Mouse (Mus musculus) spleen, adult 2 months (tissue): ENCODE data around the gene Lmf1. TPM values are rescaled to one million over a fixed set of nuclear protein-coding genes. Genes with fewer than 3 reads are reported as not detected.

Experiments
- DNase-seq, 2 experiments: peaks; one replicate each; pipeline versions ENCODE4 v3.0.0 to v3.0.0-alpha.2; 2012 to 2021; ENCODE audit warnings: low spot score in 2 of 2, low read depth in 1 of 2
- H3K27ac ChIP-seq: fragments of 200-500 bp; 2 replicates; pipeline ENCODE4 v1.5.1; 2012; ENCODE audit warnings: low read length, inconsistent platforms; ENCODE audit not compliant: insufficient read depth
- H3K27me3 ChIP-seq: fragments of 200-500 bp; 2 replicates; pipeline ENCODE4 v1.6.1; 2012; ENCODE audit warnings: mild to moderate bottlenecking, moderate library complexity, low read length, inconsistent platforms; ENCODE audit not compliant: control insufficient read depth, insufficient read depth
- H3K36me3 ChIP-seq: fragments of 200-500 bp; 2 replicates; pipeline ENCODE4 v1.6.1; 2012; ENCODE audit warnings: mild to moderate bottlenecking, low read length, inconsistent platforms; ENCODE audit not compliant: control insufficient read depth, insufficient read depth
- H3K4me1 ChIP-seq: fragments of 200-500 bp; 2 replicates; pipeline ENCODE4 v1.6.1; 2011; ENCODE audit warnings: inconsistent platforms; ENCODE audit not compliant: control insufficient read depth, insufficient read depth, insufficient read length
- H3K4me3 ChIP-seq: fragments of 200-500 bp; 2 replicates; pipeline ENCODE4 v1.5.1; 2011; ENCODE audit warnings: mild to moderate bottlenecking, inconsistent platforms; ENCODE audit not compliant: insufficient read depth, insufficient read length; ENCODE audit errors: extremely low read depth
- CTCF ChIP-seq: fragments of 200-500 bp; IDR thresholded peaks from 2 replicates; pipeline ENCODE4 v1.5.1; 2011; ENCODE audit warnings: mild to moderate bottlenecking, inconsistent platforms; ENCODE audit not compliant: insufficient read depth, insufficient read length, insufficient replicate concordance; ENCODE audit errors: extremely low read depth
- POLR2A ChIP-seq: fragments of 200-500 bp; IDR thresholded peaks from 2 replicates; pipeline ENCODE4 v1.6.1; 2011; ENCODE audit warnings: low read depth, low read length, inconsistent platforms
- WGBS: fragments of 180-500 bp; shearing (Covaris S2); methylation state at CpG from one replicate; pipeline ENCODE4 v1.1.7; 2018; 5-methylcytosine and 5-hydroxymethylcytosine counted together
- polyA plus RNA-seq: library from polyadenylated mRNA; depleted of rRNA; stranded (reverse); fragments of >200 nt; gene quantifications from 2 replicates; pipeline ENCODE4 v1.2.3, GENCODE M21; 2012

Lmf1 gene
- polyA plus RNA-seq, 1 experiment = 15.6 TPM

- no peak for TF ChIP-seq POLR2A
- no peak for TF ChIP-seq CTCF
- WGBS = 83% methylated on average over 8 of the region's 8 CpGs
- H3K4me1 ChIP-seq = no peaks in the 10 kb centered on the region
- no peak overlapping the region for H3K4me3 ChIP-seq
- no peaks in the 10 kb centered on the region for H3K27me3 ChIP-seq
- no peak overlapping the region for H3K27ac ChIP-seq
- H3K36me3 ChIP-seq = no peaks in the 10 kb centered on the region; the same call in 1 of the 2 replicates
- no peak for DNase-seq
Measured at GRCm38 (mm10) chr17:25642032-25642431, 63.1 kb downstream of the Lmf1 start.

GRCm38 (mm10) chr17:25643517-25644294 is 64.8 kb downstream of the Lmf1 start:
- H3K27ac ChIP-seq = no peak overlapping the region
- no peak overlapping the region for H3K4me3 ChIP-seq
- no peak for TF ChIP-seq CTCF
- no peak for TF ChIP-seq POLR2A
- no peaks in the 10 kb centered on the region for H3K27me3 ChIP-seq
- H3K36me3 ChIP-seq = peaks cover 2% of the 10 kb centered on the region; the same call in 1 of the 2 replicates
- DNase-seq = no peak
- 89% methylated on average over 13 of the region's 13 CpGs for WGBS
- no peaks in the 10 kb centered on the region for H3K4me1 ChIP-seq

GRCm38 (mm10) chr17:25644761-25645160 is 65.9 kb downstream of the Lmf1 start:
- no peak overlapping the region for H3K27ac ChIP-seq
- WGBS = 95% methylated on average over 3 of the region's 3 CpGs

GRCm38 (mm10) chr17:25645661-25646060 is 66.8 kb downstream of the Lmf1 start:
- H3K36me3 ChIP-seq = peaks cover 2% of the 10 kb centered on the region; the same call in 1 of the 2 replicates
- TF ChIP-seq CTCF = no peak
- no peak for TF ChIP-seq POLR2A
- H3K4me1 ChIP-seq = no peaks in the 10 kb centered on the region
- no peaks in the 10 kb centered on the region for H3K27me3 ChIP-seq
- 80% methylated on average over 9 of the region's 9 CpGs for WGBS
- H3K27ac ChIP-seq = no peak overlapping the region
- no peak overlapping the region for H3K4me3 ChIP-seq
- DNase-seq = no peak

More at GRCm38 (mm10) chr17:25644761-25645160, 65.9 kb downstream of the Lmf1 start:
- H3K4me3 ChIP-seq = no peak overlapping the region
- DNase-seq = no peak
- H3K4me1 ChIP-seq = no peaks in the 10 kb centered on the region
- peaks cover 2% of the 10 kb centered on the region; the same call in 1 of the 2 replicates for H3K36me3 ChIP-seq
- no peaks in the 10 kb centered on the region for H3K27me3 ChIP-seq
- TF ChIP-seq CTCF (no peak), POLR2A (no peak)

- H3K36me3 ChIP-seq = peaks cover 2% of the 10 kb centered on the region; the same call in 1 of the 2 replicates
- H3K27me3 ChIP-seq = no peaks in the 10 kb centered on the region
- WGBS = 82% methylated on average over 10 of the region's 10 CpGs
- TF ChIP-seq CTCF (no peak), POLR2A (no peak)
- no peak overlapping the region for H3K27ac ChIP-seq
- DNase-seq = no peak
- H3K4me1 ChIP-seq = no peaks in the 10 kb centered on the region
- H3K4me3 ChIP-seq = no peak overlapping the region
Measured at GRCm38 (mm10) chr17:25647901-25648300, 69.0 kb downstream of the Lmf1 start.

- Histone ChIP-seq H3K36me3 (peaks cover 2% of the 10 kb centered on the region; the same call in 1 of the 2 replicates), H3K27ac (no peak overlapping the region), H3K4me1 (no peaks in the 10 kb centered on the region), H3K27me3 (no peaks in the 10 kb centered on the region), H3K4me3 (no peak overlapping the region)
- TF ChIP-seq CTCF (no peak), POLR2A (no peak)
- DNase-seq = no peak
- WGBS = 91% methylated on average over 15 of the region's 15 CpGs
Measured at GRCm38 (mm10) chr17:25648678-25649216, 69.9 kb downstream of the Lmf1 start.

GRCm38 (mm10) chr17:25650726-25651125 is 71.8 kb downstream of the Lmf1 start:
- DNase-seq = no peak
- H3K4me3 ChIP-seq = no peak overlapping the region
- no peak for TF ChIP-seq POLR2A
- no peak for TF ChIP-seq CTCF
- no peaks in the 10 kb centered on the region for H3K4me1 ChIP-seq
- WGBS = 91% methylated on average over 7 of the region's 7 CpGs
- H3K27me3 ChIP-seq = no peaks in the 10 kb centered on the region
- H3K27ac ChIP-seq = no peak overlapping the region
- peaks cover 4% of the 10 kb centered on the region for H3K36me3 ChIP-seq
